Mouse (Mus musculus) large intestine, adult 2 months (tissue): Measurements from ENCODE around the gene Glis2. TPM values are rescaled to one million over a fixed set of nuclear protein-coding genes. Genes with fewer than 3 reads are reported as not detected.
A peak's percentile ranks its signal among the peaks of the same experiment; 100 is the strongest.

Source experiments
- DNase-seq: peaks from one replicate; pipeline ENCODE4 v3.0.0-alpha.2; 2012; ENCODE audit warnings: low read depth, low spot score
- WGBS: fragments of 180-500 bp; shearing (Covaris S2); methylation state at CpG from one replicate; pipeline ENCODE4 v1.1.7; 2018; 5-methylcytosine and 5-hydroxymethylcytosine counted together
- polyA plus RNA-seq: library from polyadenylated mRNA; depleted of rRNA; stranded (reverse); fragments of >200 nt; gene quantifications from 2 replicates; pipeline ENCODE4 v1.2.3, GENCODE M21; 2012; rRNA removed

The Glis2 gene
- 8.1 TPM in 2 replicates for polyA plus RNA-seq

- DNase-seq: no peak
- WGBS: 8% methylated on average over 33 of the region's 74 CpGs
Observed at GRCm38 (mm10) chr16:4593971-4594813, at the start of gene Glis2. Gene Glis2 (plus strand): TSS chr16:4594713.

DNA sequence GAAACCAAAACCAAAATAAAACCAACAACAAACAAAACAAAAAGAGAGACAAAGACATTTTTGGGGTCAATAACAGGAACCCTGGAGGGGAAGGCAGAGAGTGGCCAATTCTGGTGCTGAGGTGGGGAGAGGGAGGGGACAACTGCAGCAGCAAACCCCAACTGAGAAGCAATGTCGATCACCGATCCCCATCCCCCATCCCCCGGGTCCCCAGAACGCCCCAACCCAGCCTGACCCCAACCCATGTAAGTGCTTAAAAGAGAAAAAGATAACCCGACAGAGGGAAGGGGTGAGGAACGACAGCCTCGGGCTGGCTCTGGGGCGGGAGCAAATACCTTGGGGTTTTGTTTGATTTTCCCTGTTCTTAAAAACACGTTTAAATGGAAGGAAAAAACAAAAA lies 49.7 kb upstream of the Glis2 start:
- DNase-seq: no peak
- 70% methylated on average over 9 of the region's 9 CpGs for WGBS

- DNase-seq: no peak
- 81% methylated on average over 8 of the region's 8 CpGs for WGBS
Observed at GRCm38 (mm10) chr16:4546838-4547237, 47.7 kb upstream of the Glis2 start.

DNA sequence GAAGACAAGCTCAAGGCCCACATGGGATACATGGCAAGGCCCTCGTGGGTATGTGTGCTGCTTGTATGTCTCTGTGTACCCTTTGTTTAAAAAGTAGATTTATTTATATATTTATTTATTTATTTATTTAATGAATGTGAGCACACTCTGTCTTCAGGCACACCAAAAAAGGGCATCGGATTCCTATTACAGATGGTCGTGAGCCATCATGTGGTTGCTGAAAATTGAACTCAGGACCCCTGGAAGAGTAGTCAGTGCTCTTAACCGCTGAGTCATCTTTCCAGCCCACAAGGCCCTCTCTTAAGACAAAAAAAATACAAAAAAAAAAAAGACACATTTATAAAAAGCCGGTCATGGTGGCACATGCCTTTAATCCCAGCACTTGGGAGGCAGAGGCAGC lies 46.9 kb upstream of the Glis2 start:
- DNase-seq: no peak
- WGBS: 80% methylated on average over 5 of the region's 5 CpGs

DNA sequence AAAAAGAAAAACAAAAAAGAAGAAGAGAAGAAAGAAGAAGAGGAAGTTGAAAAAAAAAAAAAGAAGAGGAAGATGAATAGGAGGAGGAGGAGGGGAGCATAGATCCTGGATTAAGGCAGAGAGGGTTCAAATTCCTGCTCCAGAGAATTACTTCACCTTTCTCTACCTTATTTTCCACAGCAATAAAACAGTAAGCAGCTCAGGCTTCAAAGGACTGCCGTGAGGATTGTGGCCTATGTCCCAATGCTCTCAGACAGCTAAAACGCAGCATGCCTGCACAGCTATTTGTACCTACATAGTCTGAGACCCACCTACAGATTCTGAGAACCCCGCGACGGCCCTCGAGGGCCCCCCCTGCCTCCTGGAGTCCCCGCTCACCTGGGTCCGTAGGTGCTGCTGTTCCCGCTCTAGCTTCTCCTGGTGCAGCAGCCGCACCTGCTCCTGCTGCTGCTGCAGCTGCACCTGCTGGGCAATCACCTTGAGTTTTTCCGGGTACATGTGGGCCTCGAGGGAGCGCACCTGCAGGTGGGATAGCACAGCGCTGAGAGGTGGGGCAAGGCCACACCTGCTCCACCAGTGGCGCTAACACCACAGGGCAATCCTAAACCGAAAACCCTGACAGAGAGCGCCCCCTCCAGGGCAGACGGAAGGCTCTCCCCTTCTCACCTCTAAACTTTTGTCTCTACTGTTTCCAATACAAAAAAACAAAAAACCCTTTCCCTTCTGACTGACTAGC lies 45.4 kb upstream of the Glis2 start:
- 37% methylated on average over 18 of the region's 18 CpGs for WGBS
- DNase-seq: peak; percentile 68

- WGBS: 23% methylated on average over 13 of the region's 13 CpGs
- DNase-seq: peak; percentile 57
Observed at GRCm38 (mm10) chr16:4551056-4551455, 43.5 kb upstream of the Glis2 start.

- WGBS: 94% methylated on average over 12 of the region's 12 CpGs
Observed at GRCm38 (mm10) chr16:4551885-4552284, 42.6 kb upstream of the Glis2 start.

GRCm38 (mm10) chr16:4552829-4553550 lies 41.5 kb upstream of the Glis2 start:
- DNase-seq: no peak
- 38% methylated on average over 6 of the region's 6 CpGs for WGBS

More at GRCm38 (mm10) chr16:4551885-4552284, 42.6 kb upstream of the Glis2 start:
- DNase-seq: no peak

- WGBS: 92% methylated on average over 1 of the region's 1 CpGs
- DNase-seq: no peak
Observed at GRCm38 (mm10) chr16:4555555-4555954, 39.0 kb upstream of the Glis2 start.

GRCm38 (mm10) chr16:4557085-4557484 lies 37.4 kb upstream of the Glis2 start:
- 34% methylated on average over 1 of the region's 1 CpGs for WGBS
- DNase-seq: peak; percentile 92

DNA sequence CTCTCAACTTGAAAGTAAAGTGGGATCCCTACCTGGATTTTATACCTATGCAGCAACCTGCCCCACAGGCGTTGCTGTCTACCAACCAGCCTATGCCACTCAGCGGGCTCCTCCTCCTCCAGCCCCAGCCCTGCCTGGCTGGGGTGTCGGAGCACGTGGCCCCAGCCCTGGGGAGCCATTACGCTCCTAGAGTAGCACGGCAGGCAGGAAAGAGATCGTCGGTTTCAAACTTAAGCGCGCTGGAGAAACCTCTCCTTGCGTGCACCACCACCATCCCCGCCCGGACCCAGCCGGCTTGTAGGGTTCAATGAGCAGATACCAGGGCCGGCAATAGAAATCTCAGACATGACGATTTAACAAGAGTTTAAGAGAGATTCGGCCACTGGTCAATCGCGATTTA lies 36.6 kb upstream of the Glis2 start:
- peak; percentile 65 for DNase-seq
- WGBS: under 1% methylated on average over 19 of the region's 19 CpGs

DNA sequence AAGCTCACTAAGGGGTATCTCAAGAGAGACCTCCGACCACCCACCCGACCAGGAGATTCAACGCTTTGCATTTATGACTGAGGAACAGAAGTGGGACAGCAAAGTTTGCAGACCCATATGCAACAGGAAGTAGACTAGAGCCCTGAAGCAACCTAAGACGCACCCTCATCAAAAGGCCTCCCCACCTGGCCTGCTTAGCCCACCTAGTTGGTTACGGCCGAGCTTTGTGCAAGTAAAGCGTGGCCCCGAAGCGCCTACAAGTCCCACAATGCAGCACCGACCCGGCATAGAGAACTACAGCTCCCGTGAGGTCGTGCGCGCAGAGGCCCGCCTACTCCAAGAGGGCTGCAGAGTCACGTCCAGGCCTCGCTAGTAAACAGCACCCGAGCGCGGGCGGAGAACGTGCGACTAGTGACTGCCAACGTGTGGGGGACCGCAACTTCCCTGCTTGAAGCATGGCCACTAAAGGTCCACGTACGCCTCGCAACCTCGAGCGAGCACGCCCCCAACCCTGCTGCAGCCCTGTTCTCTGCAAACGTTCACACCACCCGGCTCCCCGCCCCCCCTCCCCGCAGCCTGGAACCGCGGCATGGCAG lies 36.0 kb upstream of the Glis2 start:
- peak; percentile 73 for DNase-seq
- WGBS: under 1% methylated on average over 38 of the region's 38 CpGs

DNA sequence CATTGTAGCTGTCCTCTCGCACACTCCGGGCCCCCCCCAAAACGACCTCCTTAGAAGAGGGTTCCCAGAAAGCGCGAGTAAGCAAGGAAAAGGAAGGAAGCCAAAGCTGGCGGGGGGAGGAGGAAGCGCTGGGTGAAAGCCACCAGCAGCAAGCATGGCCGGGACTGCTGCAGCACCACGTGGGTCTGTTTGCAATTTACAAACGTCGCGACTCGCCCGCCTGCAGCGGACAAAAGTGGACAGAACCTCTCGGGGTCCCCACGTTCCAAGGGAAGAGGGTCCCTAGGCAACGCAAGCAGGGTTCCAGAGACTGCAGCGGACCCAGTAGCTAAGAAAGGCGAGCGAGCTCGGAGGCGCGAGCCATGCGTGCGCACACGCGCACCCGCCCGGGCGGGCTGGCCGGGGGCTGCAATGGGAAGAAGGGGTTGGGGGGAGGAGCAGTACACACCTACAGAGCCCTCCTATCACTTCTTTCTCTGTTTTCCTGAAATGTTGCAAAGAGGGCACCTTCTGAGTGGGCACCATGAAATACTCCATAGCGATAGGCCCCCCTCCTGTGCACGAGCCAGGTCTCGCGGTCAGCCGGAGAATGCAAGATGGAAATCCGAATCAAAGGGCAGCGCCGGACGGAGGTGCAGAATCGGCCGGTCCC lies 35.4 kb upstream of the Glis2 start:
- DNase-seq: peak; percentile 38
- WGBS: under 1% methylated on average over 43 of the region's 43 CpGs

- peak; percentile 46 for DNase-seq
- WGBS: under 1% methylated on average over 17 of the region's 17 CpGs
Observed at GRCm38 (mm10) chr16:4559715-4560144, 34.8 kb upstream of the Glis2 start, which contains the start of gene Tfap4. Gene Tfap4 (minus strand): TSS chr16:4559854.

GRCm38 (mm10) chr16:4560145-4560952 lies 34.2 kb upstream of the Glis2 start:
- WGBS: 1% methylated on average over 43 of the region's 43 CpGs
- DNase-seq: peak; percentile 38

- peak; percentile 64 for DNase-seq
- WGBS: 20% methylated on average over 4 of the region's 4 CpGs
Observed at GRCm38 (mm10) chr16:4567912-4568311, 26.6 kb upstream of the Glis2 start.

DNA sequence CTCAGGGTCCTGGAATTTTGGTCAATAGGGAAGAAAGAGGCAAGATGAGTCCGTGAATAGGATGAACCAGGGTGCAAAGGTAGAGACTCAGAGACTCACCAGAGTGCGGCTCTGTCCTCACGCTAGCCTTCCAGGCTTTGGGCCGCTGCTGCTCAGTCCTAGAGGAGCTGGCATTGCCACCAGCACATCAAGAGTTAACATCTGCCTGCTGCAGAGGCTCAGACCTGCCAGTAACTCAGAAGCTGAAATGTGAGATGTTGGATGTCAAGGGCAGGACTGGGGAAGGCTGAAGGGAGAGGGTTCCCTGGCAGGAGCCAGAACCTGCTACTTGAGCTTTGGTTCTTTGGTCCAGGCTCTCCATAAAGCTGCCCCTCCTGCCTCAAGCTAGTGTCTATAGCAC lies 23.8 kb upstream of the Glis2 start:
- 82% methylated on average over 4 of the region's 4 CpGs for WGBS
- DNase-seq: no peak

GRCm38 (mm10) chr16:4576038-4576437 lies 18.5 kb upstream of the Glis2 start:
- DNase-seq: no peak
- 30% methylated on average over 2 of the region's 2 CpGs for WGBS
